Comparison of ENCODE assay signal across 25 mouse cellular contexts in genomic region chrX:155592467-155592866, GRCm38 (mm10). TPM values are rescaled to one million over a fixed set of nuclear protein-coding genes. Genes with fewer than 3 reads are reported as not detected.
DNase-seq lines count a peak whose midpoint lies in the region; ATAC-seq and TF ChIP-seq lines count a peak whose summit lies in the region.
"Had no signal": no experiment of that assay in that cellular context is flagged by ENCODE, and none has a peak within 500 bp of the region (broad histone marks: within the 10 kb centered on the region; RNA-seq: fewer than 3 reads in every experiment).

No protein-coding gene starts in this region.

- TF ChIP-seq CTCF in Patski (IDR thresholded peaks at IDR 0.05): no peak

- no peaks in the 10 kb centered on the region for H3K4me1 ChIP-seq in embryonic facial prominence, embryonic 10.5 days
- H3K4me1 ChIP-seq: embryonic facial prominence, embryonic 13.5 days; forebrain, embryonic 13.5 days; heart, embryonic 15.5 days; hindbrain, embryonic 13.5 days had no signal

- peaks cover 9% of the 10 kb centered on the region for H3K27me3 ChIP-seq in Patski
- H3K27me3 ChIP-seq in embryonic facial prominence, embryonic 10.5 days (replicated peaks; ENCODE audit: low read depth, poor library complexity, severe bottlenecking): no peaks in the 10 kb centered on the region
- H3K27me3 ChIP-seq: embryonic facial prominence, embryonic 13.5 days; forebrain, embryonic 13.5 days; heart, embryonic 15.5 days; hindbrain, embryonic 13.5 days had no signal

- H3K9me3 ChIP-seq in embryonic facial prominence, embryonic 10.5 days: no peaks in the 10 kb centered on the region
- H3K9me3 ChIP-seq: embryonic facial prominence, embryonic 13.5 days; forebrain, embryonic 13.5 days; heart, embryonic 15.5 days; hindbrain, embryonic 13.5 days had no signal

- no peak overlapping the region for H3K4me3 ChIP-seq in embryonic facial prominence, embryonic 10.5 days
- H3K4me3 ChIP-seq: embryonic facial prominence, embryonic 13.5 days; forebrain, embryonic 13.5 days; heart, adult 2 months; heart, embryonic 15.5 days; hindbrain, embryonic 13.5 days had no signal

- POLR2A ChIA-PET in Patski (lab: Charles Lee): no interaction called here

- no peak overlapping the region for H3K27ac ChIP-seq in embryonic facial prominence, embryonic 10.5 days (replicated peaks)
- H3K27ac ChIP-seq: embryonic facial prominence, embryonic 13.5 days; forebrain, embryonic 13.5 days; heart, adult 2 months; heart, embryonic 15.5 days; hindbrain, embryonic 13.5 days; hindbrain, postnatal 0 days had no signal

- 75% methylated on average over 2 of the region's 2 CpGs for WGBS in embryonic facial prominence, embryonic 10.5 days

- H3K36me3 ChIP-seq in embryonic facial prominence, embryonic 10.5 days (replicated peaks): no peaks in the 10 kb centered on the region
- H3K36me3 ChIP-seq: embryonic facial prominence, embryonic 13.5 days; heart, embryonic 15.5 days; hindbrain, embryonic 13.5 days had no signal

- ATAC-seq in Patski: peak; percentile 90
- ATAC-seq: forebrain, embryonic 13.5 days; hindbrain, postnatal 0 days had no signal

- DNase-seq in layer of hippocampus, adult 9-10 months (ENCODE audit: low spot score): peak; percentile 16
- no peak for DNase-seq in layer of hippocampus, adult 8-10 months (ENCODE audit: low spot score in 2 of 2)
- DNase-seq in 3T3-L1 (ENCODE audit: low read depth, low spot score) (peak; percentile 49), Patski (ENCODE audit: low read depth, low spot score) (peak; percentile 15)
- peak; percentile 57 for DNase-seq in telencephalon, adult 2 months (ENCODE audit: low read depth, low spot score)
- DNase-seq in embryonic facial prominence, embryonic 10.5 days (ENCODE audit: low spot score): no peak
- no peak for DNase-seq in heart, adult 18-20 months
- DNase-seq: adrenal gland, postnatal 10 days; B cell, adult 2 months; cerebellum, adult 11-12 months; cerebellum, adult 9-10 months; gastrocnemius, postnatal 10 days; heart, adult 2 months; heart, postnatal 14 days had no signal

- CTCF ChIA-PET in Patski (lab: Charles Lee): interaction anchor here (1.7 kb wide), 1 partner anchor 10 kb away, joined by 5 read pairs; no protein-coding TSS in a partner anchor

- in situ Hi-C loops in Patski (cut with MboI; ENCODE audit: low pct_unique_long_range_greater_than_20kb): no loop called here

RNA-seq across cellular contexts. Expression of gene Ptchd1, which starts 31.1 kb away (rescaled TPM):
- 10 to 100 TPM in 2 of 4 experiments, 1 to 10 TPM in 2; 6.8 to 12.0 (median 9.6) TPM for total RNA-seq in layer of hippocampus, adult 8-10 months (2022)
- polyA plus RNA-seq in Patski (2021): not detected
- 1.0 and 1.7 TPM in 2 replicates for polyA plus RNA-seq in embryonic facial prominence, embryonic 10.5 days (2016; fragmentation: Nextera tagmentation; extraction: Ambion mirVana)
- not detected for total RNA-seq in heart, adult 18-20 months (2021)
- total RNA-seq: hematopoietic stem cell, adult 5-6 weeks; MEL had no signal

RNA-seq across cellular contexts. Expression of gene Gm15155, which starts 32.1 kb away (rescaled TPM):
- total RNA-seq in layer of hippocampus, adult 8-10 months (2022): not detected
- polyA plus RNA-seq in Patski (2021): not detected
- not detected in 2 replicates for polyA plus RNA-seq in embryonic facial prominence, embryonic 10.5 days (2016; fragmentation: Nextera tagmentation; extraction: Ambion mirVana)
- total RNA-seq in heart, adult 18-20 months (2021): not detected
- total RNA-seq: adrenal gland, postnatal 10 days; adrenal gland, postnatal 4 days; gastrocnemius, postnatal 10 days; gastrocnemius, postnatal 4 days; heart, adult 2 months; heart, postnatal 14 days; hematopoietic stem cell, adult 5-6 weeks; hindbrain, postnatal 0 days; MEL had no signal
- polyA plus RNA-seq: embryonic facial prominence, embryonic 13.5 days; forebrain, embryonic 13.5 days; heart, adult 2 months; heart, embryonic 11.5 days; heart, embryonic 15.5 days; hindbrain, embryonic 13.5 days; intestine, embryonic 14.5 days had no signal

Comparison
In these comparisons a context has a peak if more than half of its experiments do, and no peak if none do; other contexts are left out.
1. DNase-seq: peak in layer of hippocampus, adult 9-10 months (single experiment), 3T3-L1 (single experiment), Patski (single experiment) and telencephalon, adult 2 months (single experiment); none in layer of hippocampus, adult 8-10 months (0 of 2), embryonic facial prominence, embryonic 10.5 days (single experiment) and heart, adult 18-20 months (0 of 2).
2. RNA of gene Ptchd1, which starts 31.1 kb away (total RNA-seq): 6.8 to 12.0 TPM in layer of hippocampus, adult 8-10 months; not detected in heart, adult 18-20 months; every median in the first group is over 4 times any median in the second.